Mouse (Mus musculus) ES-Bruce4 (cell line): ENCODE results near the gene Grhl3.

Source experiments
- CTCF ChIP-seq: IDR thresholded peaks from one replicate; pipeline ENCODE4 v1.8.1; 2011; ENCODE audit warnings: low read depth, low read length
- EP300 ChIP-seq: IDR thresholded peaks from 2 replicates; pipeline ENCODE4 v1.6.1; 2011; ENCODE audit warnings: low read depth, low read length; ENCODE audit not compliant: insufficient read depth

GRCm38 (mm10) chr4:135548521-135549077 is 24.8 kb downstream of the Grhl3 start:
- TF ChIP-seq EP300 = peak; percentile 84
- TF ChIP-seq CTCF = no peak
